Mouse (Mus musculus) induced T-regulatory cell, adult 2 months (primary cell): ENCODE measurements around the gene Als2cr12.
A peak's percentile ranks its signal among the peaks of the same experiment; 100 is the strongest.
"Not testable (repeated sequence)": the region's sequence is repeated elsewhere in the genome, so short reads cannot be mapped to it uniquely, and the experiment has no call there.

Experiments
- DNase-seq: peaks from one replicate; pipeline ENCODE4 v3.0.0-alpha.2; 2012; ENCODE audit warnings: low read depth

Als2cr12 gene

GRCm38 (mm10) chr1:58690006-58690744, 5.6 kb downstream of the Als2cr12 start:
- no peak for DNase-seq

- DNase-seq = no peak
Measured at GRCm38 (mm10) chr1:58689426-58689825, 6.4 kb downstream of the Als2cr12 start.

GRCm38 (mm10) chr1:58678412-58678811, 17.4 kb downstream of the Als2cr12 start:
- DNase-seq = not testable (repeated sequence)

- DNase-seq = peak; percentile 82
Measured at GRCm38 (mm10) chr1:58677575-58677974, 18.2 kb downstream of the Als2cr12 start.

GRCm38 (mm10) chr1:58675011-58675410, 20.8 kb downstream of the Als2cr12 start:
- no peak for DNase-seq

- DNase-seq = no peak
Measured at GRCm38 (mm10) chr1:58672116-58672515, 23.7 kb downstream of the Als2cr12 start.

DNA sequence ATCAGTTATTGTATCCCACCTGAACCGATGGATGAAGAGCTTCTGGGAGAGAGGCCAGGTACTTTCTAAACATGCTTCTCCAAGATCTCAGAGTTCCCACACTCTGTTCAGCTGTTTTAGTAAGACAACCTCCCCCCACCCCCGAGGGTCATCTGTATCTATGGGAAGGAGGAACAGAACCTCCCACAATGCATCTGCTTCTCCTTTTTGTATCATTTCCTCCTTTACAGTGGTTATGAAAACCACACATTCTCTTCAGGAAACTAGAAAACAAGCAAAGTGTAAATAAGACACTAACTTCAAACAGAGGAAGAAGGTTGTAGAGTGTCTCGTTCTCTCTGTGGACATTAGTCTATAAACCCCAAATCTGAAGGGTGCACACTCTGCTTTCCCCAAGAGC, 26.2 kb downstream of the Als2cr12 start:
- not testable (repeated sequence) for DNase-seq

DNA sequence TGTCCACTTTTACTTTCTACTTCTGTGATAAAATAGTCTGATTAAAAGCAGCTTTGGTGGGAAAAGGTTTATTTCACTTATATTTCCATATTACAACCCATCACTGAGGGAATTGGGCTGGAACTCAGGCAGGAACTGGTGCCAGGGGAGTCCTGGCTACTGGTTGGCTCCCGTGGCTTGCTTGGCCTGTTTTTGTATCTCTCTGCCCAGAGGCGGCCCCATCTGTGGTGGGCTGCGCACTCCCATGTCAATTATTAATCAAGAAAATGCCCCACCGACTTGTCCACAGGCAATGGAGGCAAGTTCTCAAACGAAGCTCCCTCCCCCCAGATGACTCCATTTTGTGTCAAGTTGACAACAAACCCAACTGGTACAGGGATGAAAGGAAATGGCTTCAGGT, 27.6 kb downstream of the Als2cr12 start:
- no peak for DNase-seq

DNA sequence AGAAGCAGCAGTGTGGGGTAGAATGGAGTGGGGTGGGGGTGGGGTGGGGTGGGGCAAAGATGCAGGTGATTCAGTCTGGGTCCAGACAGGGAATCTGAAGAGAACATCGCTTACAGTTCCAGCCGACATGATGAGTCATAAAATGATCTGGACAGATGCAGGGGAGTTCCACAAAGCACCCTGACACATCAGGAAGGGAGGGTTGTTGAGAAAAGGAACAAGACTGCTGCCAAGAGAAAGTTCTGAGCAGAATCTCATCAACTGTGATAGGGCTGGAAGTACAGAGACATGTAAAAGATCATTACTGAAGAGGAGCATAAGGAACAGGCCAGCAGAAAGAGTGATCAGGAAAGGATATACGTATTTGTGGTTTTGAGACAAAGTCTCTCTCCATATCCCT, 32.4 kb downstream of the Als2cr12 start:
- DNase-seq = not testable (repeated sequence)

GRCm38 (mm10) chr1:58662671-58663070, 33.1 kb downstream of the Als2cr12 start:
- DNase-seq = not testable (repeated sequence)

GRCm38 (mm10) chr1:58652480-58653403, 43.0 kb downstream of the Als2cr12 start:
- peak; percentile 89 for DNase-seq

- peak; percentile 77 for DNase-seq
Measured at GRCm38 (mm10) chr1:58651571-58652456, 44.0 kb downstream of the Als2cr12 start.

- DNase-seq = not testable (repeated sequence)
Measured at GRCm38 (mm10) chr1:58628847-58629246, 66.9 kb downstream of the Als2cr12 start.

DNA sequence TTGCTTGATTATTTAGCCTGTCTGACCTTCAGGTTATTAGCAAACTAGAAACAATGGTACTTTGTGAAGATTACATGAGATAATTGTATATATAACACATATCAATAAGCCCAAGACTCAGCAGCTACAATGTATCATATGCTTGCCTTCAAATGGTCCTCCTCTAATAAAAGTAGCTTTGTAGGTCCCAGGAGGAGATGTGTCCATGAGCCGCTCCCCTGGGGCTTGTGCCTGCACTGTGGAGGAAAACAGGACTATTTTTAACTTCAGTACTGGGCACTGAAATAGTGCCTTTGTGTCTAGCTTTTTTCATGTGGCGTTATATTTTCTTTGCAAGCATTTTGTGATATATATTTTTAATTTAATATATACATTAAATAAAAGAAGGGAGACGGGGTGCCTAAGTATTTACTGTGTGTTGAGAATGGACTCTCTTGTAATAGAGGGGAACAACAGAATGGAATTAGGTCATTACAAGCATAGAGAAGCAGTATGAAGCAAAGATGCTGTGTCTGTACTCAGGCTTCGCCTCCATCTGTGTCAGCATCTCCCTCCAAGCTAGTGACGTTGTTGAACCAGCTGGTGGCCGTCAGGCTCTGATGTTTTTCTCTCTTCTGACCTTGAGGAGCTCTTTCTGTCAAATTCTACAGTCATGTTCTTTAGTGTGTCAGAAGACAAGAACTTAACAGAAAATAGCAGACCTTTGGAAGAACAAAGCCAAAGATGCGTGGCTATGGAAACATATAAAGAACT, 73.6 kb downstream of the Als2cr12 start:
- DNase-seq = no peak

GRCm38 (mm10) chr1:58621251-58621650, 74.5 kb downstream of the Als2cr12 start:
- no peak for DNase-seq

GRCm38 (mm10) chr1:58618766-58619165, 77.0 kb downstream of the Als2cr12 start:
- peak; percentile 14 for DNase-seq

DNA sequence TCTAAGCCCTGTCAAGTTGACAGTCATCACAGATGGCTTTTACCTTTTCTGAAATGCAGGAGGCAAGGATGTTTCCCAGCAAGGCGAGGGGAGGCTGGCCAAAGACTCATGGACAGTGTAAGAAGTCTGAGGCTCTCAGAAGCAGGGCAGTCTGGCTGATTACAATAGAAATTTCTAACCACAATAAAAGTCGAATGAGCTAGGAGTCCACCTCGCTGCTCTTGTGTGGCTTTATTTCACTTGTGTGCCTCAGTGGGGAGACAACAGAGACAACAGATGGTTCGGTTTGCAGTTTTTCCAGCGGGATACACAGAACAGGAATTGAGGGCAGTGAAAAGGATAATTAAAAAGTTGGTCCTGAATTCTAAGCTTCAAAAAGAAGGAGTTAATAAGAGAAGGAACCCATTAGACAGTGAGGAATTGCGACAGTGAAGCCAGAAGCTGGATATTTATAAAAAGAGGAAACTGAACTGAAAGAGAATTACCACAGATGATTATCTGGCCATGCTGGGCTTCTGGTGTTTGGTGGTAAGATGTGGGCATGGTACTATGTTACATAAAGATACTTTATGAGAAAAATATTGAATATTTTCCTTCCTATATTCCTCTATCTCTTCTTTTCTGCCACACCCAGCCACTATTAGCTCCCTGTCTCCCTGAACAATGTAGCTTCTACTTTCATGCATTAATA, 77.7 kb downstream of the Als2cr12 start:
- no peak for DNase-seq

DNA sequence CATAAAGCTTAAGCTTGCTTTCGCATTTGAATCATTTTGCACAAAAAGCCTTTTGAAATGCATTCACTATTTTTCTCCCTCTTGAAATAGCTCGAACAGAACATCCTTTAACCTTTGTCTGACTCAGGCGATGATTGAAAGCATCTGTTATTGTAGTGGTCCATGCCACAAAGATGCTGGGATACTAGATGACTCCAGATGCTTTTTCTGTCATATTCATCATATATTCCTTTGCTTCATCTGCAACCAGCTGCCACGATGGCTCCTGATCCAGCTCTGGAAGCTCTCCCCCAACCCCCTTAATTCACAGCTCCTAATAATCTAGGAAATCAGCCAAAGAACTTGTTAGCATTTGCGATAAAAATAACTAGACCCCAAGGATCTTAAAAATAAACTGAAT, 78.7 kb downstream of the Als2cr12 start:
- DNase-seq = no peak

GRCm38 (mm10) chr1:58616176-58616575, 79.6 kb downstream of the Als2cr12 start:
- no peak for DNase-seq

DNA sequence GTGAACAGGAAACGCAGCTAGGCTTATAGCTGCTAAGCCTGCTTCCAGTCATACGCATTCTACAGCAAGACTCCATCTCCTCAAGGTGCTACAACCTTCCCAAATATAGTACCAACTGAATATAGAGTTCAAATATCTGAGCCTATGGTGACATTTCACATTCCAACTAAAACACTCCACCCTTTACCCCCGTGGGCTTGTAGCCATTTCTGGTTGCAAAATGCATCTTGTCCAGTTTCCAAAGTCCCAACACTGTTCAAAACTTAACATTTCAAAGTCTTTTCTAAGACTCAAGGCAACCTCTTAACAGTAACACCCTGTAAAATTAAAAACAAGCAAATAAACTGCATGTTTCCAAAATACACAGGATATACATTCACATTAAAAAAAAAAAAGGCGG, 80.6 kb downstream of the Als2cr12 start:
- DNase-seq = no peak

DNA sequence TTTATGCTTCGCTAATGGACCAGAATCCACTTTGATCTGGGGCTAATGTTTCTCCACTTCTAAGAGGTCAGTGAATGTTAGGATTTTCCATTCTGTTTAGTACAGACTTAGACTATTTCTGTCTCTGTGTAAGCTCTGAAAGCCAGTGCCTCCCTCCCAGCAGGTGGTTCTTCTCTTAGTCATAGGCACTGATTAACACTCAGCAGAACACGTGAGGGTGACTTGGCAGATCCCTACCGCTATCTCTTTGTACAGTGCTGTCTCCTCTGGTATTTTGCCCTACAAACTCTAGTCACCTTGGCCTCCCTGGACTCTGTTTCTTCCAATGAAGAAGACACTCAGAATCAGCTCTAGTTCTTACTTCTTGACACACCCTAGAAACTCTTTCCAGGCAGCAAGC, 81.4 kb downstream of the Als2cr12 start:
- DNase-seq = no peak
